Mouse (Mus musculus) intestine, embryonic 16.5 days (tissue): ENCODE results near the gene Tead3. TPM values are rescaled to one million over a fixed set of nuclear protein-coding genes. Genes with fewer than 3 reads are reported as not detected.
A peak's percentile ranks its signal among the peaks of the same experiment; 100 is the strongest.
"Not testable (repeated sequence)": the region's sequence is repeated elsewhere in the genome, so short reads cannot be mapped to it uniquely, and the experiment has no call there.

Source experiments
- ATAC-seq: fragments of 200-750 bp; cut with Nextera tagmentation; 2 replicates; pipeline ENCODE4 v1.8.0; 2017; ENCODE audit warnings: moderate TSS enrichment, moderate library complexity
- H3K27ac ChIP-seq: fragments of 300-500 bp; sonication (generic); 2 replicates; pipeline ENCODE4 v1.5.1; 2014; ENCODE audit warnings: mild to moderate bottlenecking, low read length
- H3K27me3 ChIP-seq: fragments of 300-500 bp; sonication (generic); replicated peaks from 2 replicates; pipeline ENCODE4 v1.6.1; 2014; ENCODE audit warnings: low read length, control low read depth, mixed read lengths; ENCODE audit not compliant: control insufficient read depth, insufficient read depth
- H3K36me3 ChIP-seq: fragments of 300-500 bp; sonication (generic); 2 replicates; pipeline ENCODE4 v1.6.1; 2014; ENCODE audit warnings: low read length, control low read depth; ENCODE audit not compliant: control insufficient read depth, insufficient read depth
- H3K4me1 ChIP-seq: fragments of 300-500 bp; sonication (generic); 2 replicates; pipeline ENCODE4 v1.6.1; 2014; ENCODE audit warnings: low read length, control low read depth, mixed read lengths; ENCODE audit not compliant: control insufficient read depth, insufficient read depth
- H3K4me2 ChIP-seq: fragments of 300-500 bp; sonication (generic); 2 replicates; pipeline ENCODE4 v1.6.1; 2014; ENCODE audit warnings: low read depth, low read length, control low read depth
- H3K4me3 ChIP-seq: fragments of 300-500 bp; sonication (generic); 2 replicates; pipeline ENCODE4 v1.5.1; 2014; ENCODE audit warnings: mild to moderate bottlenecking, low read length
- H3K9ac ChIP-seq: fragments of 300-500 bp; sonication (generic); 2 replicates; pipeline ENCODE4 v1.6.1; 2014; ENCODE audit warnings: low read depth, low read length
- H3K9me3 ChIP-seq: fragments of 300-500 bp; sonication (generic); 2 replicates; pipeline ENCODE4 v1.6.1; 2016; ENCODE audit warnings: low read length, control low read depth; ENCODE audit not compliant: control insufficient read depth
- WGBS: fragments of 180-500 bp; shearing (Covaris S2); extraction: QIAGEN DNeasy Blood & Tissue Kit; methylation state at CpG from one replicate; pipeline ENCODE4 v1.1.7; 2014; 5-methylcytosine and 5-hydroxymethylcytosine counted together
- polyA plus RNA-seq: library from polyadenylated mRNA; unstranded; fragments of >200 nt; fragmentation: Nextera tagmentation; extraction: Ambion mirVana; gene quantifications from 2 replicates; pipeline ENCODE4 v1.2.1, GENCODE M21; 2015

Tead3 gene
- polyA plus RNA-seq, 1 experiment from 2014 or later, result 9.3 TPM

- H3K36me3 ChIP-seq, result peaks cover 15% of the 10 kb centered on the region; the same call in 1 of the 2 replicates
- WGBS, result 0% methylated on average over 25 of the region's 25 CpGs
Measured at GRCm38 (mm10) chr17:28328946-28329345, 21.7 kb downstream of the Tead3 start.

GRCm38 (mm10) chr17:28328366-28328928, 22.2 kb downstream of the Tead3 start, which contains the start of gene Rpl10a:
Gene Rpl10a (plus strand): TSS chr17:28328471.
- peak within 1 kb of the TSS; percentile 99 for H3K9ac ChIP-seq
- H3K4me1 ChIP-seq, result peaks cover 42% of the 10 kb centered on the region
- H3K36me3 ChIP-seq, result peaks cover 11% of the 10 kb centered on the region; the same call in 1 of the 2 replicates
- peak; percentile 88 for ATAC-seq
- H3K4me2 ChIP-seq, result peak within 1 kb of the TSS; percentile 73
- peak within 1 kb of the TSS; percentile 97 for H3K27ac ChIP-seq
- peak within 1 kb of the TSS; percentile 98 for H3K4me3 ChIP-seq
- H3K27me3 ChIP-seq, result no peaks in the 10 kb centered on the region
- H3K9me3 ChIP-seq, result no peaks in the 10 kb centered on the region; the same call in 1 of the 2 replicates
- under 1% methylated on average over 67 of the region's 67 CpGs for WGBS

More at GRCm38 (mm10) chr17:28328946-28329345, 21.7 kb downstream of the Tead3 start:
- H3K9me3 ChIP-seq, result no peaks in the 10 kb centered on the region; the same call in 1 of the 2 replicates
- peak overlapping the region; percentile 56 for H3K4me2 ChIP-seq
- peak overlapping the region; percentile 99 for H3K9ac ChIP-seq
- peak overlapping the region; percentile 98 for H3K4me3 ChIP-seq
- H3K4me1 ChIP-seq, result peaks cover 46% of the 10 kb centered on the region
- no peaks in the 10 kb centered on the region for H3K27me3 ChIP-seq
- ATAC-seq, result peak; percentile 1; the same call in 1 of the 2 replicates
- peak overlapping the region; percentile 97 for H3K27ac ChIP-seq

- H3K9ac ChIP-seq, result peak overlapping the region; percentile 80
- H3K36me3 ChIP-seq, result peaks cover 10% of the 10 kb centered on the region; the same call in 1 of the 2 replicates
- H3K27me3 ChIP-seq, result no peaks in the 10 kb centered on the region
- peak; percentile 59 for ATAC-seq
- WGBS, result 7% methylated on average over 22 of the region's 22 CpGs
- H3K4me3 ChIP-seq, result peak overlapping the region; percentile 98
- peaks cover 36% of the 10 kb centered on the region for H3K4me1 ChIP-seq
- peak overlapping the region; percentile 73 for H3K4me2 ChIP-seq
- H3K9me3 ChIP-seq, result no peaks in the 10 kb centered on the region; the same call in 1 of the 2 replicates
- peak overlapping the region; percentile 97 for H3K27ac ChIP-seq
Measured at GRCm38 (mm10) chr17:28327673-28328325, 22.8 kb downstream of the Tead3 start.

- peak overlapping the region; percentile 80 for H3K9ac ChIP-seq
- H3K27ac ChIP-seq, result peak overlapping the region; percentile 97
- ATAC-seq, result no peak
- H3K27me3 ChIP-seq, result no peaks in the 10 kb centered on the region
- peaks cover 5% of the 10 kb centered on the region; the same call in 1 of the 2 replicates for H3K36me3 ChIP-seq
- no peak overlapping the region; the same call in 1 of the 2 replicates for H3K4me2 ChIP-seq
- no peaks in the 10 kb centered on the region; the same call in 1 of the 2 replicates for H3K9me3 ChIP-seq
- no peak overlapping the region for H3K4me3 ChIP-seq
- 81% methylated on average over 3 of the region's 3 CpGs for WGBS
- H3K4me1 ChIP-seq, result peaks cover 28% of the 10 kb centered on the region
Measured at GRCm38 (mm10) chr17:28326951-28327350, 23.7 kb downstream of the Tead3 start.

- Histone ChIP-seq H3K9ac (0 out of 2 replicates have a peak overlapping the region, but pooled peaks have one; percentile 19), H3K27me3 (no peaks in the 10 kb centered on the region), H3K27ac (no peak overlapping the region), H3K4me2 (no peak overlapping the region), H3K9me3 (no peaks in the 10 kb centered on the region; the same call in 1 of the 2 replicates), H3K36me3 (no peaks in the 10 kb centered on the region), H3K4me3 (no peak overlapping the region), H3K4me1 (peaks cover 19% of the 10 kb centered on the region)
- ATAC-seq, result no peak
- 93% methylated on average over 8 of the region's 8 CpGs for WGBS
Measured at GRCm38 (mm10) chr17:28325751-28326150, 24.9 kb downstream of the Tead3 start.

- ATAC-seq, H3K9ac ChIP-seq, H3K27me3 ChIP-seq, H3K9me3 ChIP-seq, H3K4me3 ChIP-seq, H3K36me3 ChIP-seq, H3K27ac ChIP-seq, H3K4me2 ChIP-seq: not testable (repeated sequence)
- peaks cover 15% of the 10 kb centered on the region for H3K4me1 ChIP-seq
- WGBS, result 93% methylated on average over 7 of the region's 7 CpGs
Measured at GRCm38 (mm10) chr17:28324416-28324815, 26.2 kb downstream of the Tead3 start.

GRCm38 (mm10) chr17:28323786-28324185, 26.8 kb downstream of the Tead3 start:
- Histone ChIP-seq H3K9ac (no peak overlapping the region), H3K27ac (no peak overlapping the region), H3K27me3 (no peaks in the 10 kb centered on the region), H3K36me3 (no peaks in the 10 kb centered on the region), H3K4me1 (peaks cover 15% of the 10 kb centered on the region), H3K4me3 (no peak overlapping the region), H3K4me2 (no peak overlapping the region), H3K9me3 (no peaks in the 10 kb centered on the region; the same call in 1 of the 2 replicates)
- 84% methylated on average over 8 of the region's 8 CpGs for WGBS
- ATAC-seq, result no peak

- no peak for ATAC-seq
- 93% methylated on average over 4 of the region's 4 CpGs for WGBS
- H3K4me1 ChIP-seq, result no peaks in the 10 kb centered on the region
- no peak overlapping the region for H3K4me2 ChIP-seq
- no peak overlapping the region for H3K9ac ChIP-seq
- no peak overlapping the region for H3K27ac ChIP-seq
- H3K36me3 ChIP-seq, result peaks cover 4% of the 10 kb centered on the region; the same call in 1 of the 2 replicates
- no peaks in the 10 kb centered on the region; the same call in 1 of the 2 replicates for H3K9me3 ChIP-seq
- no peaks in the 10 kb centered on the region for H3K27me3 ChIP-seq
- no peak overlapping the region for H3K4me3 ChIP-seq
Measured at GRCm38 (mm10) chr17:28321700-28322099, 28.9 kb downstream of the Tead3 start.

- peaks cover 4% of the 10 kb centered on the region; the same call in 1 of the 2 replicates for H3K36me3 ChIP-seq
- H3K4me1 ChIP-seq, result peaks cover 16% of the 10 kb centered on the region
- 85% methylated on average over 9 of the region's 9 CpGs for WGBS
- H3K4me3 ChIP-seq, result no peak overlapping the region
- H3K9me3 ChIP-seq, result no peaks in the 10 kb centered on the region
- H3K9ac ChIP-seq, result no peak overlapping the region
- H3K4me2 ChIP-seq, result no peak overlapping the region
- no peak for ATAC-seq
- H3K27me3 ChIP-seq, result no peaks in the 10 kb centered on the region
- H3K27ac ChIP-seq, result no peak overlapping the region
Measured at GRCm38 (mm10) chr17:28317725-28318124, 32.9 kb downstream of the Tead3 start.
